Mouse (Mus musculus) hematopoietic stem cell, adult 5-6 weeks (primary cell): ENCODE measurements around the gene Mavs. TPM values are rescaled to one million over a fixed set of nuclear protein-coding genes. Genes with fewer than 3 reads are reported as not detected.
"Not testable (repeated sequence)": the region's sequence is repeated elsewhere in the genome, so short reads cannot be mapped to it uniquely, and the experiment has no call there.

Experiments used
- ATAC-seq, 2 experiments: fragments of 125-278 bp in 1 of 2; replicated peaks in 1 of 2; 2 replicates each; pipeline ENCODE4 v1.8.0; 2016 to 2017; ENCODE audit warnings: inconsistent platforms in 2 of 2, mild to moderate bottlenecking in 2 of 2, moderate number of reproducible peaks in 2 of 2, low read depth in 1 of 2, moderate TSS enrichment in 1 of 2; ENCODE audit not compliant: low FRiP score in 2 of 2, poor library complexity in 2 of 2, severe bottlenecking in 2 of 2, insufficient read depth in 1 of 2, low TSS enrichment in 1 of 2
- total RNA-seq: library from RNA; stranded (forward); fragments of 172-1452, 232-1000 nt; gene quantifications from 2 replicates; pipeline ENCODE4 v1.2.3, GENCODE M21; 2017

Mavs gene
- total RNA-seq, 1 experiment from 2014 or later: 15.9 TPM

GRCm38 (mm10) chr2:131209125-131209795 lies 24.6 kb upstream of the Mavs start:
- ATAC-seq: no peak

GRCm38 (mm10) chr2:131209969-131210792 lies 23.7 kb upstream of the Mavs start:
- ATAC-seq: peak; percentile 96 to 97

- ATAC-seq: no peak; a peak in 1 of 4 replicates
These were observed 22.7 kb upstream of the Mavs start for GRCm38 (mm10) chr2:131211026-131211615.

GRCm38 (mm10) chr2:131213773-131214172 lies 20.1 kb upstream of the Mavs start:
- ATAC-seq: no peak

- ATAC-seq: no peak
These were observed 17.7 kb upstream of the Mavs start for GRCm38 (mm10) chr2:131215941-131216858.

GRCm38 (mm10) chr2:131220030-131220429 lies 13.8 kb upstream of the Mavs start:
- no peak for ATAC-seq

GRCm38 (mm10) chr2:131221853-131222515 lies 11.9 kb upstream of the Mavs start:
- no peak for ATAC-seq

- 0 out of 4 replicates have a peak, but pooled peaks of 1 of the 2 experiments have one; percentile 27 for ATAC-seq
These were observed 11.3 kb upstream of the Mavs start for GRCm38 (mm10) chr2:131222562-131222961.

- ATAC-seq: peak; percentile 32 to 51; a peak in 1 of 4 replicates
These were observed 10.3 kb upstream of the Mavs start for GRCm38 (mm10) chr2:131223569-131223968.

- no peak for ATAC-seq
These were observed 8.7 kb upstream of the Mavs start for GRCm38 (mm10) chr2:131225178-131225577.

- ATAC-seq: not testable (repeated sequence)
These were observed 7.2 kb upstream of the Mavs start for GRCm38 (mm10) chr2:131226669-131227068.

- no peak for ATAC-seq
These were observed 6.6 kb upstream of the Mavs start for GRCm38 (mm10) chr2:131227243-131227642.

GRCm38 (mm10) chr2:131232558-131232957 lies 1.3 kb upstream of the Mavs start:
- no peak for ATAC-seq

- peak in 1 of 2 experiments; percentile 11; a peak in 1 of 4 replicates for ATAC-seq
These were observed 326 bp downstream of the Mavs start for GRCm38 (mm10) chr2:131234127-131234650.

GRCm38 (mm10) chr2:131234970-131235635 lies 1.2 kb downstream of the Mavs start:
- no peak for ATAC-seq

- ATAC-seq: no peak
These were observed 8.3 kb downstream of the Mavs start for GRCm38 (mm10) chr2:131242180-131242579.
